Mouse (Mus musculus): Measurements from ENCODE around the gene Olfr165. TPM values are rescaled to one million over a fixed set of nuclear protein-coding genes. Genes with fewer than 3 reads are reported as not detected.

Gene Olfr165
- not detected for polyA plus RNA-seq (2017; shearing (Covaris generic))

GRCm38 (mm10) chr16:19423034-19423433 is at the start of gene Olfr165:
Gene Olfr165 (minus strand): TSS chr16:19423134.

Other genes starting within 250 kb of the Olfr165 start
- gene Olfr164, start 109.1 kb downstream of the Olfr165 start, polyA plus RNA-seq (2017; shearing (Covaris generic)) = 0.08 TPM
- not detected for gene Olfr166, start 60.6 kb upstream of the Olfr165 start, polyA plus RNA-seq (2017; shearing (Covaris generic))
- gene Olfr167, start 99.1 kb upstream of the Olfr165 start, polyA plus RNA-seq (2017; shearing (Covaris generic)) = 0.19 TPM
- not detected for gene Olfr168, start 112.4 kb upstream of the Olfr165 start, polyA plus RNA-seq (2017; shearing (Covaris generic))
- gene Olfr169, start 148.7 kb upstream of the Olfr165 start, polyA plus RNA-seq (2017; shearing (Covaris generic)) = not detected
- gene Olfr170, start 188.7 kb upstream of the Olfr165 start, polyA plus RNA-seq (2017; shearing (Covaris generic)) = not detected
- gene Olfr171, start 206.8 kb upstream of the Olfr165 start, polyA plus RNA-seq (2017; shearing (Covaris generic)) = not detected

All from CD4-positive, CD25-positive, alpha-beta regulatory T cell (primary cell).